Mouse (Mus musculus): ENCODE measurements around the gene Sash1.

- TF ChIP-seq EP300 (IDR thresholded peaks at IDR 0.05; ENCODE audit: low read length) (no peak), E2F4 (IDR thresholded peaks at IDR 0.05; ENCODE audit: insufficient replicate concordance, low read depth, low read length) (no peak), POLR2AphosphoS2 (IDR thresholded peaks at IDR 0.05; ENCODE audit: low read depth, low read length) (no peak), MAFK (IDR thresholded peaks at IDR 0.05; ENCODE audit: insufficient replicate concordance, low read length) (no peak), CTCF (conservative IDR thresholded peaks at IDR 0.05 in 1 of 2, IDR thresholded peaks at IDR 0.05 in 1 of 2; ENCODE audit: low read depth in 2 of 2, low read length in 2 of 2) (no peak), TCF12 (IDR thresholded peaks at IDR 0.05; ENCODE audit: low read depth, low read length) (no peak), ZC3H11A (IDR thresholded peaks at IDR 0.05; ENCODE audit: low read depth, low read length) (no peak), HCFC1 (IDR thresholded peaks at IDR 0.05; ENCODE audit: low read depth, low read length) (no peak), JUN (IDR thresholded peaks at IDR 0.05; ENCODE audit: insufficient read depth, low read depth, low read length) (no peak)
These were observed 2.2 kb downstream of the Sash1 start for GRCm38 (mm10) chr10:8883686-8884085.

All from CH12.LX (cell line).